Comparison of ENCODE assay signal across 8 mouse cellular contexts in the genomic region with DNA sequence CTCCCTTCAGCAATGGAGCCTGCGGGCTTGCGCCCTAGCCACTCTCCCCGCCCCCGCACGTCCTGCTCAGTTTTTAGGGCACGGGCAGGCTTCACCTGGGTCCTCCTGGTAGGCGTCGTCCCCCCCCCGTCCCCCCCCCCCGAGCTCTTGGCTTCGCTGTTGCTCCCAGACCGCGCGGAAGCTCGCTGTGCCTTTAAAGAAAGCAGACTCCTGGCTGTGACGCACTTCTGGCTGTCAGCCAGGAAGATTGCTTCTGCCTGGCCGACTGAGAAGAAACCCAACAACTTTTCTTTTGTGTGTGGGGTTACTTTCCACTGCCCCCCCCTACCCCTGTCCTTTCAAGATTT. TPM values are rescaled to one million over a fixed set of nuclear protein-coding genes. Genes with fewer than 3 reads are reported as not detected.
A peak's percentile ranks its signal among the peaks of the same experiment; 100 is the strongest.
DNase-seq lines count a peak whose midpoint lies in the region; ATAC-seq lines count a peak whose summit lies in the region.

No protein-coding gene starts in this region.

- H3K9me3 ChIP-seq in hindbrain, embryonic 11.5 days (ENCODE audit: control insufficient read depth, low read length): no peaks in the 10 kb centered on the region
- H3K9me3 ChIP-seq in lung, embryonic 16.5 days (ENCODE audit: control insufficient read depth, low read length): no peaks in the 10 kb centered on the region

- peak; percentile 84 for ATAC-seq in hindbrain, embryonic 11.5 days (ENCODE audit: low FRiP score)
- ATAC-seq in lung, embryonic 16.5 days (ENCODE audit: low read depth): peak; percentile 74

- H3K9ac ChIP-seq in hindbrain, embryonic 11.5 days (ENCODE audit: low read depth, low read length): peak overlapping the region; percentile 96
- peak overlapping the region; percentile 94 for H3K9ac ChIP-seq in lung, embryonic 16.5 days (ENCODE audit: low read length)

- peaks cover 6% of the 10 kb centered on the region for H3K4me1 ChIP-seq in hindbrain, embryonic 11.5 days (replicated peaks; ENCODE audit: control insufficient read depth, insufficient read depth, low read length)
- peaks cover 39% of the 10 kb centered on the region for H3K4me1 ChIP-seq in lung, embryonic 16.5 days (replicated peaks; ENCODE audit: control insufficient read depth, insufficient read depth, low read length)

- H3K4me3 ChIP-seq in hindbrain, embryonic 11.5 days (ENCODE audit: low read depth, low read length): peak overlapping the region; percentile 74
- H3K4me3 ChIP-seq in lung, embryonic 16.5 days (ENCODE audit: low read length): peak overlapping the region; percentile 82

- H3K27ac ChIP-seq in hindbrain, embryonic 11.5 days (ENCODE audit: low read depth, low read length): peak overlapping the region; percentile 99
- peak overlapping the region; percentile 100 for H3K27ac ChIP-seq in lung, embryonic 16.5 days (ENCODE audit: low read length)

- DNase-seq in MEL-GATA-1-ER (ENCODE audit: extremely low read depth, low read depth): peak; percentile 75
- DNase-seq in c-Kit-positive CD71-negative TER-119-negative erythroid progenitor cells, embryonic 14.5 days (ENCODE audit: low read depth): peak; percentile 80
- peak; percentile 79 to 82 for DNase-seq in frontal cortex, postnatal 14 days (ENCODE audit: low spot score in 2 of 2)
- peak; percentile 88 for DNase-seq in hindbrain, embryonic 11.5 days (ENCODE audit: low spot score)
- peak; percentile 93 for DNase-seq in layer of hippocampus, adult 9-11 months
- peak; percentile 90 for DNase-seq in ovary, postnatal 14 days (ENCODE audit: low spot score)
- DNase-seq in thymus, postnatal 14 days: peak; percentile 78

- H3K4me2 ChIP-seq in hindbrain, embryonic 11.5 days (replicated peaks; ENCODE audit: low read depth, low read length): peak overlapping the region; percentile 76
- peak overlapping the region; percentile 61 for H3K4me2 ChIP-seq in lung, embryonic 16.5 days (ENCODE audit: low read depth, low read length)

- 0% methylated on average over 11 of the region's 17 CpGs for WGBS in hindbrain, embryonic 11.5 days
- under 1% methylated on average over 17 of the region's 17 CpGs for WGBS in lung, embryonic 16.5 days

- H3K36me3 ChIP-seq in hindbrain, embryonic 11.5 days (ENCODE audit: control insufficient read depth, insufficient read depth, low read length): no peaks in the 10 kb centered on the region; the same call in 1 of the 2 replicates
- no peaks in the 10 kb centered on the region for H3K36me3 ChIP-seq in lung, embryonic 16.5 days (ENCODE audit: control insufficient read depth, insufficient read depth, low read length)

- no peaks in the 10 kb centered on the region for H3K27me3 ChIP-seq in hindbrain, embryonic 11.5 days (ENCODE audit: control insufficient read depth, insufficient read depth, low read length)
- H3K27me3 ChIP-seq in lung, embryonic 16.5 days (ENCODE audit: control insufficient read depth, insufficient read depth, low read depth, low read length): no peaks in the 10 kb centered on the region

RNA-seq across cellular contexts. Expression of gene Numa1, which starts 36.5 kb away (rescaled TPM):
- 86.9 and 88.9 TPM in 2 replicates for polyA plus RNA-seq in hindbrain, embryonic 11.5 days (2014; fragmentation: Nextera tagmentation; extraction: Ambion mirVana)
- 66.7 and 73.7 TPM in 2 replicates for polyA plus RNA-seq in lung, embryonic 16.5 days (2015; fragmentation: Nextera tagmentation; extraction: Ambion mirVana)

RNA-seq across cellular contexts. Expression of gene Lrrc51, which starts 36.7 kb away (rescaled TPM):
- polyA plus RNA-seq in hindbrain, embryonic 11.5 days (2014; fragmentation: Nextera tagmentation; extraction: Ambion mirVana): 11.4 and 12.2 TPM in 2 replicates
- polyA plus RNA-seq in lung, embryonic 16.5 days (2015; fragmentation: Nextera tagmentation; extraction: Ambion mirVana): 18.1 and 28.3 TPM in 2 replicates

RNA-seq across cellular contexts. Expression of gene Il18bp, which starts 48.1 kb away (rescaled TPM):
- polyA plus RNA-seq in hindbrain, embryonic 11.5 days (2014; fragmentation: Nextera tagmentation; extraction: Ambion mirVana): 3.1 and 4.4 TPM in 2 replicates
- polyA plus RNA-seq in lung, embryonic 16.5 days (2015; fragmentation: Nextera tagmentation; extraction: Ambion mirVana): 2.1 and 3.0 TPM in 2 replicates

Comparison
In these comparisons a context has a peak if more than half of its experiments do, and no peak if none do; other contexts are left out.
1. Peak in every context shown above with its lines: DNase-seq, ATAC-seq, H3K4me3 ChIP-seq and H3K27ac ChIP-seq.